Mouse (Mus musculus) left cerebral cortex, adult 9 months (tissue): ENCODE data around the gene Pde10a.

Source experiments
- DNase-seq, 2 experiments: peaks; one replicate each; pipeline ENCODE4 v3.0.0; 2022; ENCODE audit warnings: low spot score in 2 of 2

Pde10a gene

DNA sequence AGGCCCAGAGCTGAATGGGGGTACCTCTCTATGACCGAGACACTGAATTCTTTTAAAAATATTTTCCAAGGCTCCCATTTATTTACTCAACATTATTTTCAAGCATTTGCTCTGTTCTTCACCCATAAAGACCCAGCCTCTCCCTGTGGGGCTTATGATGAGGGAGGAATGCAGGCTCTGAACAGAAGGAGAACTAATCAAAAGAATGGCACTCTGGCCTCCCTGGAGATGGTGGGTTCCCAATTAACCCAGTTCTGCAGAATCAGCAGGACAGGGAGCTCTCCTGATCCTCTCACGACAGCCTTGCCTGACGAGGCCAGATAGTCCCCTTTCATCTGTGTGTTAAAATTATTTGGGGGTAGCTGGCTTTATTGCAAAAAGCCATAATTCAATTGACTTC, 117.2 kb downstream of the Pde10a start:
- DNase-seq, result no peak

- DNase-seq, result peak in 1 of 2 experiments; percentile 42
Measured at GRCm38 (mm10) chr17:8647372-8647871, 122.2 kb downstream of the Pde10a start.

DNA sequence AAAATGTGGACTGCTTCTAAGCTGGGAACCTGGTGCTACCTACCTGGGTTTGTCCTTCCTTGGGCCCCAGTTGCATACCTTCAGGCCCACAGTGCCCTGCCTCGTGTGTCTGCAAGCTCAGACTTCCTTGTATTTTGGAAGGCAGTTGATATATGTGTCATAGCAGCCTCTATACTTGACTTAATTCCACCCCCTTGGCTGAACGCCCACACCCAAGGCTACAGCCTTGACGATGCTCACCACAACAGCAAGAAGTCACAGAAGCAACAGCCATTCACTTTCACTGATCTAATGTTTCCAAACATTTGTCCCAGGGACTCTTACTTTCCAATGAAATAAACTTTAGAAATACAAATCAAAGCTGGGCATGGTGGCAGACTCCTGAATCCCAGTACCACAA, 123.1 kb downstream of the Pde10a start:
- peak in 1 of 2 experiments; percentile 31 for DNase-seq

- peak in 1 of 2 experiments; percentile 23 for DNase-seq
Measured at GRCm38 (mm10) chr17:8652681-8653262, 127.6 kb downstream of the Pde10a start.

DNA sequence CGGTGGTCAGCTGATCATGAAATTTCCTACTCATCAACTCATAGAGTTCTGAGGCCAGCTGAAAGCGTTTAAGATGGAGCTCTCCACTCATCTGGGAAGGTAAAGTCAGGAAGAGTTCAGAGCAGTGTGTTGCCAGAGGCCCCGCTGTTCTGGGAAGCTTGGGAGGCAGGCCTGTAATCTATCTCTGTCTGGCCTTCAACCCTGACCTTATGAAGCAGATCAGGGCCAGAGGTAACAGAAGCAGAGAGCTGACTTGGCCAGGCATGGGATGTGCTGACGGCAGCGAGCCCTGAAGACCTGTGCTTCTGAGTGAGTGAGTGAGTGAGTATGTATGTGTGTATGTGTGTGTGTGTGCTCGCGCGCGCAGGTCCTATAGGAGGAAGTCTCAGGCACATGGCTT, 132.5 kb downstream of the Pde10a start:
- no peak for DNase-seq

DNA sequence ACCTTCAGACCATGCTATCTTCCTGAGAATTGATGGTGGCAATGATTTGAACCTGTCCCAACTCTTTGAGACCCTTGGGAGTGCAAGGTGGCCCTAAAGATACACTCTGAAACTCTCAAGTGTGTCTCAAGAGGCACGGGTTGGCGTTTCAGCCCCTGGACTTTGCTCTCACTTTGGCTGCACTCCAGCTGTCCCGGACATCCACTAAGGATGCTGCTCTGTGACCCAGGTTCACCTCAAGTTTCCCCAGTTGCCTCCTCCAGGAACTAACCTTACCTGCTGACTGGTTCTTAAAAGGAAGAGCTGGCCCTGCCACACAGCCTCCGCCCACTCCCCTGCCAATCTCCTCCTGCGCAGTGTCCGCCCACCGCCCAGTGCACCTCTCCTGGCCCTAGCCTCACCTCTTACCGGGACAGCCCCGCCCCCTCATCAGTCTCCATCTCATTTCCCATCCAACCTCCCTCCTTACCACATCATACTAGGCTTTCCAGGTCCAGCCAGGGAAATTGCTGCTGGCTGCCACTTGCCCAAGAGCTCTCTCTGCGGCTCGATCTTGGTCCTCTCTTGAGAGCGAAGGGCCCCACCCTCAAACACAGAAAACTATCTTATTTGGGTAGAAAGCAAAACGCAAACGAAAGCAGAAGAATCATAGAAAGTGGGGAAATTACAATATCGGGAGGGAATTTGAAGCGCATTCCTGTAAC, 133.7 kb downstream of the Pde10a start:
- no peak for DNase-seq

DNA sequence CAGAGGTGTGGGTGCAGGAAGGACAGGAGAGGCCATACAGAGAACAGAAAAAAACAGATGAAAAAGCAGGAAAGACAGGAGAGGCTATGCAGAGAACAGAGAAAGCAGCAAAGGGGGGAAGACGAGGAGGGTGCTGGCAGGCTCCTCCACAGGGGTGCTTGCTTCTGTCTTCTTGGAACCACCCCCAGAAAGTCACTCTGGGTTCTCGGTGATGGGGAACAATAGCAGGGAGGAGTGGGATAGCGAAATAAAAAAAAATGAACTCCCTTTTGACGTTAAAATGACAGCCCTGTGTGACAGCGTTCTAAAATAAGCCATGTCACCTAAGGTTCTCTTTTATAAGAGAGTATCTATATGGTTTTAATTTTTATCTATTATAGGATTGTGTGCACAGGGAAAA, 141.7 kb downstream of the Pde10a start:
- DNase-seq, result peak in 1 of 2 experiments; percentile 70

- no peak for DNase-seq
Measured at GRCm38 (mm10) chr17:8674651-8675050, 149.5 kb downstream of the Pde10a start.

- DNase-seq, result no peak
Measured at GRCm38 (mm10) chr17:8686356-8686755, 161.2 kb downstream of the Pde10a start.

DNA sequence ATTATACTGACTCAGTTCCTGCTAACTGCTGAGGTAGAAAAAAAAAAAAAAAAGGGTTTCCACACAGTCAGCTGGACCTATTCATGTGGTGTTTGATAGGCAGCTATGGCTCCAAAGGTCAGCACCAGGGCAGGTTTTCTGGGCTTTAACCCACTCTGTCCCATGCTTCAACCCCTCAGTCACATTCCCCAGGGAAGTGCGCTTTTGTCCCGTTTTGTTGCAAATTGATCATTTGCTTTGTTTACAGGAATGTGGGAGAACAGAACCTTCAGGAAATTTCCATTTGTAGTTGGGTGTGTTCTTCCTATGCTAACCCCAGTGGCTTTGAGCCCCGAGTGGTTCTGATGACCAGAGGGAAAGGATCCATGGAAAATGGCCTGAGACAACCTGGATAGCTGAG, 162.9 kb downstream of the Pde10a start:
- no peak for DNase-seq

- DNase-seq, result peak in 1 of 2 experiments; percentile 0
Measured at GRCm38 (mm10) chr17:8698265-8698664, 173.1 kb downstream of the Pde10a start.

- peak in 1 of 2 experiments; percentile 0 for DNase-seq
Measured at GRCm38 (mm10) chr17:8698793-8699192, 173.6 kb downstream of the Pde10a start.

DNA sequence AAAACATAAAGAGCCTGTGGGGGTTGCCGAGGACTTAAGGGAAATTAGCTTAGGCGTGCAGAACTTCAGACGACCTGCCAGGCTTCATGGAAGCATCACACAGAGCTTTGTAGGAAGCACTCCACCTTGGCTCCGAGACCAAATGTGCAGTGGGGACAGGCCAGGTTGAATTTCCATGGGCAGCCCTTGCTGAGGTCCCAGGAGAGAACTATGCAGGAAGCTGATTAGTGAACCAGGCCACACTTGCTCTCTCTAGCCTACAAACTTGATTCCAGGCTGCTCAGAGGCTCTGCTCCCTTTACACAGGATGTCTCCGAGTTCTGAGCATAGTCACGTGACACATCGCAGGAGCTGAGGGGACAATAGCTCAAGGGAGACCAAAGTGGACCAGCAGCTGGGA, 175.9 kb downstream of the Pde10a start:
- peak in 1 of 2 experiments; percentile 1 for DNase-seq

GRCm38 (mm10) chr17:8702503-8702902, 177.3 kb downstream of the Pde10a start:
- DNase-seq, result peak; percentile 25 to 76

DNA sequence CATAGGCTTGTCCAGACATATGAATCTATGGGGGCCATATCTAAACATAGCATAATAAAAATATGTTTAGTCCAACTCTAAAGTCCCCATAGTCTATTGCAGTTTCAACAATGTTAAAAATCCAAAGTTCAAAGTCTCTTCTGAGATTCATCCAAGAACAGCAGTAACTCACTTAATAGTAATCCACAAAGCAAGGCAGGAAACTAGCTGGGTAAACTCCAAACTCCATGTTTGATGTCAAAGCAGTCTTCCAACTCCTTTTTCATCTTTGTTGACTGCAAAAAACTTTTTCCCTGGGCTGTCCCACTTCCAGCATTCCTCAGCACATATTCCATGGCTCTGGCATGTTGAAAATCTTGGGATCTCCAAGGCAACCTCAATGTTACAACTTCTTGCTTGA, 182.8 kb downstream of the Pde10a start:
- DNase-seq, result no peak

DNA sequence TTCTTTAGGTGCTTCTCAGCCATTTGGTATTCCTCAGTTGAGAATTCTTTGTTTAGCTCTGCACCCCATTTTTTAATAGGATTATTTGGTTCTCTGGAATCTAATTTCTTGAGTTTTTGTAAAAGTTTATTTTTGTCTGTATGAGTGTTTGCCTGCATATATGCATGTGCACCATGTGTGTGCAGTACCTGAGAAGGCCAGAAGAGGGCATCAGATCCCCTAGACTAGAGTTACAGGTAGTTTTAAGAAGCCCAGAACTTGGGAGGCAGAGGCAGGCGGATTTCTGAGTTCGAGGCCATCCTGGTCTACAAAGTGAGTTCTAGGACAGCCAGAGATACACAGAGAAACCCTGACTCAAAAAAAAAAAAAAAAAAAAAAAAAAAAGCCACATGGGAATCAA, 187.6 kb downstream of the Pde10a start:
- DNase-seq, result peak in 1 of 2 experiments; percentile 2

GRCm38 (mm10) chr17:8720961-8721360, 195.8 kb downstream of the Pde10a start:
- DNase-seq, result no peak

GRCm38 (mm10) chr17:8724464-8724974, 199.3 kb downstream of the Pde10a start:
- no peak for DNase-seq

DNA sequence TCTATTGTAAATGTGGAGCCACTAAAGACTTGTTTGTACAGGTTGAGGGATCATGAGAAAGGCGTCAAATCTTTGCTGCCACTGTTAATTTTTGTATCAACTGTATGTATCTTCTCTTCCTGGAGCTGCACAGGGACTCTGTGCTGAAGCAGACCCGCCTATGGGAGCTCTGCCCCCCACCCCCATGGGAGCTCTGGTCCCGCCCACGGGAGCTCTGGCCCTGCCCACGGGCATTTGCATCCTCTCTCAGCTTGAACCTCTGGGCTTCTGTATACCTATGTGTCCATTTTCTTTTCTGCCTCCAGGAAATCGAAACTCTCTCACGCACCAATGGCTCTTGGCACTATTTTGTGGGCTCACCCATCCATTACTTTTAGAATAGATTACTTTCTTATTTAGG, 203.5 kb downstream of the Pde10a start:
- no peak for DNase-seq

DNA sequence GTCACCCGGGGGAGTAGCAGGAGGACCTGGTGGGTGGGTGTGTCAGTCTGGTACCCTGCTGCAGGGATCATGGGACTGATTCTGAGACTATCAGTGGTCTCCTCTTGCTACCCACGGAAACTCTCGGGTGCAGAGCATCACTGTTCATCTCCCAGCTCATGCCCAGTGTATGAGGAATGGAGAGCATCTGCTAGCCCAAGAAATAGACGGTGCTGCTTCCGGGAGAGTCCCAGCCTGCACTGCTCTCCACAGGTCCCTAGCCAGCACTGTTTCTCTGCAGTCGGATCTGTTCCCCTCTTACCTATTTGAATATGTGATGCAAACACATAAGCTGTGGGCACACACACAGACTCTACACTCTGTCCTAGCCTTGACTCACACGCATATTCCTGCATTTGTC, 204.6 kb downstream of the Pde10a start:
- DNase-seq, result no peak

GRCm38 (mm10) chr17:8731073-8731472, 205.9 kb downstream of the Pde10a start:
- DNase-seq, result no peak

GRCm38 (mm10) chr17:8736259-8736658, 211.1 kb downstream of the Pde10a start:
- no peak for DNase-seq

- DNase-seq, result no peak
Measured at GRCm38 (mm10) chr17:8742772-8743171, 217.6 kb downstream of the Pde10a start.
